Mouse (Mus musculus) thymus, adult 2 months (tissue): ENCODE measurements at regions not wholly inside any gene's neighbourhood (a gene's known extent, or its start where the extent isn't known, plus 50 kb on each side); places are given as distances from the start of the nearest gene placed in this dataset.

Experiments used
- DNase-seq: peaks from one replicate; pipeline ENCODE4 v3.0.0; 2021
- H3K27ac ChIP-seq: fragments of 200-500 bp; 2 replicates; pipeline ENCODE4 v1.5.1; 2012; ENCODE audit warnings: low read length, control low read depth; ENCODE audit not compliant: control insufficient read depth, insufficient read depth
- H3K27me3 ChIP-seq: fragments of 200-500 bp; 2 replicates; pipeline ENCODE4 v1.6.1; 2012; ENCODE audit warnings: mild to moderate bottlenecking, low read length, moderate library complexity, mixed read lengths; ENCODE audit not compliant: control insufficient read depth, insufficient read depth
- H3K36me3 ChIP-seq: fragments of 200-500 bp; 2 replicates; pipeline ENCODE4 v1.6.1; 2012; ENCODE audit warnings: mild to moderate bottlenecking, low read length, moderate library complexity; ENCODE audit not compliant: control insufficient read depth, insufficient read depth
- H3K4me1 ChIP-seq: fragments of 200-500 bp; replicated peaks from 2 replicates; pipeline ENCODE4 v1.6.1; 2012; ENCODE audit warnings: low read length; ENCODE audit not compliant: control insufficient read depth, insufficient read depth
- H3K4me3 ChIP-seq: fragments of 200-500 bp; 2 replicates; pipeline ENCODE4 v1.5.1; 2012; ENCODE audit warnings: mild to moderate bottlenecking, low read length, control low read depth, moderate library complexity; ENCODE audit not compliant: control insufficient read depth, insufficient read depth
- CTCF ChIP-seq: fragments of 200-500 bp; IDR thresholded peaks from 2 replicates; pipeline ENCODE4 v1.5.1; 2012; ENCODE audit warnings: mild to moderate bottlenecking, control low read depth, low read length, moderate library complexity, borderline replicate concordance; ENCODE audit not compliant: control insufficient read depth, poor library complexity, insufficient read depth; ENCODE audit errors: extremely low read depth
- POLR2A ChIP-seq: fragments of 200-500 bp; IDR thresholded peaks from 2 replicates; pipeline ENCODE4 v1.6.1; 2012; ENCODE audit warnings: mild to moderate bottlenecking, low read length, control low read depth, moderate library complexity; ENCODE audit not compliant: control insufficient read depth, poor library complexity, insufficient read depth; ENCODE audit errors: extremely low read depth
- WGBS: fragments of 180-500 bp; shearing (Covaris S2); methylation state at CpG from one replicate; pipeline ENCODE4 v1.1.7; 2018; 5-methylcytosine and 5-hydroxymethylcytosine counted together

GRCm38 (mm10) chr10:96263544-96263943 is 127.1 kb downstream of the Gm5426 start:
- Histone ChIP-seq H3K4me1 (peaks cover 2% of the 10 kb centered on the region; the same call in 1 of the 2 replicates), H3K4me3 (no peak overlapping the region), H3K36me3 (no peaks in the 10 kb centered on the region), H3K27ac (no peak overlapping the region), H3K27me3 (no peaks in the 10 kb centered on the region)
- no peak for DNase-seq
- WGBS = 72% methylated on average over 7 of the region's 7 CpGs
- TF ChIP-seq POLR2A = no peak
- TF ChIP-seq CTCF = no peak

DNA sequence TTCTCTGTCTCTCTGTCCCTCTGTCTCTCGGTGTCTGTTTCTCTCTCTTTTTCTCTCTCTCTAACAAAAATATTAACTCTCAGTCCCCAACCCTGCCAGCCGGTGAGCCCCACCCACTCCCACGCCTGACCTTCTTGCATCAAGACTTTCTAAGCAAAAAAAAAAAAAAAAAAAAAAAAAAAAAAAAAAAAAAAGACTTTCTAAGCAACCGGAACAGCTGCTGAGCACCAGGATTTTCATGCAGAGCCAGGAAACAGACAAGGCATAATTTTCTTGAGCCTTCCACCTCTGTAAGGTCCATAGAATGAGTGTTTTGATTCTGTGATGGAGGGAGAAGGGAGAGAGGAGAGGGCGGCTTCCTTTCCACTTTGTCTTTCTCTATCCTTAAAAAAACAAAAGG is 128.0 kb downstream of the Gm5426 start:
- 64% methylated on average over 5 of the region's 5 CpGs for WGBS
- H3K4me3 ChIP-seq = no peak overlapping the region
- H3K27ac ChIP-seq = no peak overlapping the region
- no peak for DNase-seq
- H3K27me3 ChIP-seq = no peaks in the 10 kb centered on the region
- H3K4me1 ChIP-seq = peaks cover 2% of the 10 kb centered on the region; the same call in 1 of the 2 replicates
- TF ChIP-seq CTCF (no peak), POLR2A (no peak)
- H3K36me3 ChIP-seq = no peaks in the 10 kb centered on the region

GRCm38 (mm10) chr10:96264866-96265265 is 128.5 kb downstream of the Gm5426 start:
- 97% methylated on average over 4 of the region's 4 CpGs for WGBS
- no peak for DNase-seq
- Histone ChIP-seq H3K27ac (no peak overlapping the region), H3K27me3 (no peaks in the 10 kb centered on the region), H3K36me3 (no peaks in the 10 kb centered on the region), H3K4me1 (peaks cover 2% of the 10 kb centered on the region; the same call in 1 of the 2 replicates), H3K4me3 (no peak overlapping the region)
- TF ChIP-seq CTCF = no peak
- TF ChIP-seq POLR2A = no peak

DNA sequence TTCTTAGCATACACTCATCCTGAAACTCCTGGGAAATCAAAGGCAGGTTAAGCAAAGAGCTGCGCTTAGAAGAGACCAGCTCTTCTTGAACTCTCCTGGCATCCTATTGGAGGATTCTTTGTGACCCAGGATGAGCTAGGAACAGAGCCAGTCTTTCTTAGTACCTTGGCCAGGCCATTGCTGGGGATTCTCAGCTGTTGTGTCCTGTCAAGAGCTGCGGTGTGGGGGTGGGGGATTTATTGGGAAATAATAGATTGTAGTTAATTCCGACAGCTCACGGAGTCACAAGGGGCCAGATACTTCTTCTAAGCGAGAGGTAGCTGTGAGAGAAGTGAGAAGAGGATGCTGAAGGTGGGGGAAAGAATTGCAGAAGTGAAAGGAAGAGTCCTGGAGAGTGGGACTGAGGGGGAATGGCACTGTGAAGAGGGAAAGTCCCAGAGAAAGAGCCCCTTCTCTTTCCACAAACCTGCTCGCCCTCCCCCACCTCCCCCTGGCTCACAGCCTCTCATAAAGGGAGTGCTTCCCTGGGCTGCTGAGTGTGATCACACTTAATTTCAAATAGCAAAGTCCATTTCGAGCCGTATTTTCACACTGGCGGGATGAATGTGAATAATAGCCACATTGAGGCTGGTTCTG is 129.8 kb downstream of the Gm5426 start:
- WGBS = 91% methylated on average over 9 of the region's 9 CpGs
- no peak for TF ChIP-seq POLR2A
- no peak for TF ChIP-seq CTCF
- Histone ChIP-seq H3K27me3 (no peaks in the 10 kb centered on the region), H3K27ac (no peak overlapping the region), H3K4me3 (no peak overlapping the region), H3K36me3 (no peaks in the 10 kb centered on the region), H3K4me1 (peaks cover 2% of the 10 kb centered on the region; the same call in 1 of the 2 replicates)
- no peak for DNase-seq

GRCm38 (mm10) chr10:96267603-96268002 is 131.2 kb downstream of the Gm5426 start:
- no peaks in the 10 kb centered on the region for H3K36me3 ChIP-seq
- no peaks in the 10 kb centered on the region for H3K27me3 ChIP-seq
- 35% methylated on average over 4 of the region's 4 CpGs for WGBS
- H3K4me1 ChIP-seq = peaks cover 2% of the 10 kb centered on the region; the same call in 1 of the 2 replicates
- no peak overlapping the region for H3K4me3 ChIP-seq
- DNase-seq = no peak
- no peak overlapping the region for H3K27ac ChIP-seq
- TF ChIP-seq CTCF (no peak), POLR2A (no peak)

DNA sequence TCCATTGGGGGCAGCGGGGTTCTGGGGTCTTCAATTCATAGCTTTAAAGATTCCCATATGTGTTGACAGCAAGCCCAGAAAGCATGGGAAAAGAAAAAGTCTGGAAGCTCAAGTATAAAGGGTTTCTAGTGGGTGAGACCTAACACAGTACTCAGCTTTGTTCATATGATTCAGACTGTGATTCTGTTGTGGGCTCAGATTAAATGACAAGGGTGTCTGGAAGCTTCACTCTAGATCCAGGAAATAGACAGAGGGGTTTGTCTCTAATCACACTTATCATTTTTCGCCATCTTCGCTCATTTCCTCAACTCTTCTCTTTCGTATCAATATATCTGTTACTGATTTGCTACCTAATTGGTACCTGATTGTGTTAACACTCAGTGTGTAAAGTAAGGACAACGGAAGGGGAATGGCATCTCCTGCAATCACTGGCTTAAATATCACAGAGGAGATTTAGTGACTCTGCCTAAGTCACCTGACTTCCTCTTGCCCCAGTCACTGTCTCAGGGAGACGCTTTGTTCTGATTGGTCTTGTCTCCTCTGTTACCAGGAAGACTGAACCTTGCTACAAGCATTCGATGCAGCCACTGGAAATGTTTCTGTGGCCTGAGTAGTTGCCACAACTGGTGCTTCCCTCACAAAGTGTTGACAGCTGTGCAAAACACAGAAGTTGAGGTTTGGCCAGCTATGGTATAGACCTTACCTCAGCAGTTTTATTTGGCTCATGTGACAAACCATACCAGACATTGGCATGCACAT is 137.4 kb downstream of the Gm5426 start:
- Histone ChIP-seq H3K4me3 (no peak overlapping the region), H3K36me3 (no peaks in the 10 kb centered on the region), H3K27me3 (no peaks in the 10 kb centered on the region), H3K4me1 (peaks cover 6% of the 10 kb centered on the region; the same call in 1 of the 2 replicates), H3K27ac (no peak overlapping the region)
- WGBS = 65% methylated on average over 7 of the region's 7 CpGs
- DNase-seq = peak; percentile 33
- TF ChIP-seq CTCF (no peak), POLR2A (no peak)
